Mouse (Mus musculus) midbrain, embryonic 11.5 days (tissue): ENCODE results near the gene Snca. TPM values are rescaled to one million over a fixed set of nuclear protein-coding genes. Genes with fewer than 3 reads are reported as not detected.

Experiments used
- ATAC-seq: fragments of 200-750 bp; cut with Nextera tagmentation; 2 replicates; pipeline ENCODE4 v1.8.0; 2017; ENCODE audit warnings: moderate TSS enrichment, moderate library complexity; ENCODE audit not compliant: low FRiP score
- DNase-seq: peaks from one replicate; pipeline ENCODE4 v3.0.0; 2015; ENCODE audit warnings: low spot score; ENCODE audit errors: missing footprints
- H3K27ac ChIP-seq: fragments of 300-500 bp; sonication (generic); 2 replicates; pipeline ENCODE4 v1.5.1; 2014; ENCODE audit warnings: low read depth, low read length
- H3K27me3 ChIP-seq: fragments of 300-500 bp; sonication (generic); 2 replicates; pipeline ENCODE4 v1.6.1; 2014; ENCODE audit warnings: mild to moderate bottlenecking, low read length, moderate library complexity, mixed read lengths; ENCODE audit not compliant: control insufficient read depth, insufficient read depth
- H3K36me3 ChIP-seq: fragments of 300-500 bp; sonication (generic); 2 replicates; pipeline ENCODE4 v1.6.1; 2014; ENCODE audit warnings: mild to moderate bottlenecking, low read length, moderate library complexity, mixed read lengths; ENCODE audit not compliant: control insufficient read depth, insufficient read depth
- H3K4me1 ChIP-seq: fragments of 300-500 bp; sonication (generic); 2 replicates; pipeline ENCODE4 v1.6.1; 2014; ENCODE audit warnings: low read length; ENCODE audit not compliant: control insufficient read depth, insufficient read depth
- H3K4me2 ChIP-seq: fragments of 300-500 bp; sonication (generic); 2 replicates; pipeline ENCODE4 v1.6.1; 2014; ENCODE audit warnings: mild to moderate bottlenecking, moderate library complexity
- H3K4me3 ChIP-seq: fragments of 300-500 bp; sonication (generic); 2 replicates; pipeline ENCODE4 v1.5.1; 2014; ENCODE audit warnings: low read depth, low read length
- H3K9ac ChIP-seq: fragments of 300-500 bp; sonication (generic); 2 replicates; pipeline ENCODE4 v1.6.1; 2014; ENCODE audit warnings: low read length
- H3K9me3 ChIP-seq: fragments of 300-500 bp; sonication (generic); 2 replicates; pipeline ENCODE4 v1.6.1; 2016; ENCODE audit warnings: low read length; ENCODE audit not compliant: control insufficient read depth
- WGBS: fragments of 180-500 bp; shearing (Covaris S2); extraction: QIAGEN DNeasy Blood & Tissue Kit; methylation state at CpG from one replicate; pipeline ENCODE4 v1.1.7; 2014; 5-methylcytosine and 5-hydroxymethylcytosine counted together
- polyA plus RNA-seq: library from polyadenylated mRNA; unstranded; fragments of >200 nt; fragmentation: Nextera tagmentation; extraction: Ambion mirVana; gene quantifications from 2 replicates; pipeline ENCODE4 v1.2.1, GENCODE M21; 2014

Snca gene
- polyA plus RNA-seq: 26.1 and 29.1 TPM in 2 replicates

- 3% methylated on average over 14 of the region's 14 CpGs for WGBS
These were observed at the start of gene Snca for GRCm38 (mm10) chr6:60829282-60829891. Snca (minus strand) TSS chr6:60829855.

GRCm38 (mm10) chr6:60870126-60870525 lies 40.5 kb upstream of the Snca start:
- 57% methylated on average over 1 of the region's 1 CpGs for WGBS
- Histone ChIP-seq H3K4me3 (no peak overlapping the region), H3K27ac (no peak overlapping the region), H3K4me2 (no peak overlapping the region), H3K4me1 (no peaks in the 10 kb centered on the region), H3K36me3 (no peaks in the 10 kb centered on the region), H3K9me3 (no peaks in the 10 kb centered on the region), H3K9ac (no peak overlapping the region), H3K27me3 (no peaks in the 10 kb centered on the region)
- no peak for ATAC-seq
- DNase-seq: no peak

More at GRCm38 (mm10) chr6:60829282-60829891, at the start of gene Snca:
- Histone ChIP-seq H3K4me1 (no peaks in the 10 kb centered on the region), H3K27ac (peak within 1 kb of the TSS; percentile 54; the same call in 1 of the 2 replicates), H3K27me3 (no peaks in the 10 kb centered on the region), H3K36me3 (no peaks in the 10 kb centered on the region), H3K4me2 (peak within 1 kb of the TSS; percentile 86), H3K9ac (peak within 1 kb of the TSS; percentile 70), H3K9me3 (no peaks in the 10 kb centered on the region), H3K4me3 (peak within 1 kb of the TSS; percentile 43)
- ATAC-seq: peak; percentile 70
- peak; percentile 96 for DNase-seq

- no peaks in the 10 kb centered on the region for H3K4me1 ChIP-seq
- H3K4me2 ChIP-seq: no peak overlapping the region
- no peak overlapping the region for H3K9ac ChIP-seq
- ATAC-seq (no peak), DNase-seq (no peak)
- H3K27ac ChIP-seq: no peak overlapping the region
- no peaks in the 10 kb centered on the region for H3K9me3 ChIP-seq
- H3K27me3 ChIP-seq: no peaks in the 10 kb centered on the region
- H3K4me3 ChIP-seq: no peak overlapping the region
- 78% methylated on average over 2 of the region's 2 CpGs for WGBS
- no peaks in the 10 kb centered on the region for H3K36me3 ChIP-seq
These were observed 26.9 kb upstream of the Snca start for GRCm38 (mm10) chr6:60856599-60856998.

GRCm38 (mm10) chr6:60851690-60852089 lies 22.0 kb upstream of the Snca start:
- no peaks in the 10 kb centered on the region for H3K36me3 ChIP-seq
- WGBS: 92% methylated on average over 2 of the region's 2 CpGs
- no peak overlapping the region for H3K27ac ChIP-seq
- no peak overlapping the region for H3K9ac ChIP-seq
- no peak for DNase-seq
- H3K9me3 ChIP-seq: no peaks in the 10 kb centered on the region
- no peaks in the 10 kb centered on the region for H3K27me3 ChIP-seq
- H3K4me1 ChIP-seq: no peaks in the 10 kb centered on the region
- H3K4me3 ChIP-seq: no peak overlapping the region
- no peak for ATAC-seq
- H3K4me2 ChIP-seq: no peak overlapping the region

- WGBS: under 1% methylated on average over 34 of the region's 35 CpGs
- Histone ChIP-seq H3K27me3 (no peaks in the 10 kb centered on the region), H3K9ac (peak overlapping the region; percentile 70), H3K4me2 (peak overlapping the region; percentile 86), H3K36me3 (no peaks in the 10 kb centered on the region), H3K9me3 (no peaks in the 10 kb centered on the region), H3K4me1 (no peaks in the 10 kb centered on the region), H3K27ac (peak overlapping the region; percentile 54), H3K4me3 (peak overlapping the region; percentile 43)
- ATAC-seq: peak; percentile 92
- peak; percentile 96 for DNase-seq
These were observed 1.0 kb downstream of the Snca start for GRCm38 (mm10) chr6:60828429-60829264.

- no peak for DNase-seq
- no peaks in the 10 kb centered on the region for H3K9me3 ChIP-seq
- peak overlapping the region; percentile 86 for H3K4me2 ChIP-seq
- 0 out of 2 replicates have a peak overlapping the region, but pooled peaks have one; percentile 41 for H3K27ac ChIP-seq
- H3K4me3 ChIP-seq: peak overlapping the region; percentile 43
- peak; percentile 20 for ATAC-seq
- H3K36me3 ChIP-seq: no peaks in the 10 kb centered on the region
- whole genome bisulfite sequencing: 56% methylated on average over 1 of the region's 1 CpGs
- peak overlapping the region; percentile 70 for H3K9ac ChIP-seq
- no peaks in the 10 kb centered on the region for H3K27me3 ChIP-seq
- no peaks in the 10 kb centered on the region for H3K4me1 ChIP-seq
These were observed 1.6 kb downstream of the Snca start for GRCm38 (mm10) chr6:60828047-60828428.

GRCm38 (mm10) chr6:60827290-60827689 lies 2.4 kb downstream of the Snca start:
- Histone ChIP-seq H3K4me3 (no peak overlapping the region), H3K9ac (no peak overlapping the region), H3K36me3 (no peaks in the 10 kb centered on the region), H3K27me3 (no peaks in the 10 kb centered on the region), H3K27ac (no peak overlapping the region), H3K4me1 (no peaks in the 10 kb centered on the region), H3K9me3 (no peaks in the 10 kb centered on the region), H3K4me2 (no peak overlapping the region)
- DNase-seq: no peak
- 48% methylated on average over 1 of the region's 1 CpGs for WGBS
- no peak for ATAC-seq

GRCm38 (mm10) chr6:60819272-60819671 lies 10.4 kb downstream of the Snca start:
- no peaks in the 10 kb centered on the region for H3K27me3 ChIP-seq
- ATAC-seq (no peak), DNase-seq (no peak)
- H3K4me1 ChIP-seq: no peaks in the 10 kb centered on the region
- H3K9me3 ChIP-seq: no peaks in the 10 kb centered on the region
- 88% methylated on average over 1 of the region's 1 CpGs for WGBS
- no peak overlapping the region for H3K4me2 ChIP-seq
- H3K4me3 ChIP-seq: no peak overlapping the region
- no peaks in the 10 kb centered on the region for H3K36me3 ChIP-seq
- no peak overlapping the region for H3K27ac ChIP-seq
- H3K9ac ChIP-seq: no peak overlapping the region

GRCm38 (mm10) chr6:60813516-60813915 lies 16.1 kb downstream of the Snca start:
- ATAC-seq: no peak
- 78% methylated on average over 3 of the region's 3 CpGs for WGBS
- Histone ChIP-seq H3K36me3 (no peaks in the 10 kb centered on the region), H3K9ac (no peak overlapping the region), H3K27ac (no peak overlapping the region), H3K4me1 (no peaks in the 10 kb centered on the region), H3K9me3 (no peaks in the 10 kb centered on the region), H3K4me3 (no peak overlapping the region), H3K4me2 (no peak overlapping the region), H3K27me3 (no peaks in the 10 kb centered on the region)
- no peak for DNase-seq
